Mouse (Mus musculus) stomach, embryonic 15.5 days (tissue): ENCODE results near the gene Adprhl2. TPM values are rescaled to one million over a fixed set of nuclear protein-coding genes. Genes with fewer than 3 reads are reported as not detected.

Experiments used
- polyA plus RNA-seq: library from polyadenylated mRNA; unstranded; fragments of >200 nt; fragmentation: Nextera tagmentation; extraction: Ambion mirVana; gene quantifications from 2 replicates; pipeline ENCODE4 v1.2.1, GENCODE M21; 2015

Adprhl2 gene
- polyA plus RNA-seq, 1 experiment from 2014 or later = 61.2 TPM

Other genes with a start within 250 kb of the Adprhl2 start
- 46.7 and 48.0 TPM in 2 replicates for gene Lsm10, start 225.1 kb downstream of the Adprhl2 start, polyA plus RNA-seq
- gene Stk40, start 217.7 kb downstream of the Adprhl2 start, polyA plus RNA-seq = 28.6 and 29.1 TPM in 2 replicates
- gene Eva1b, start 174.0 kb downstream of the Adprhl2 start, polyA plus RNA-seq = 59.0 and 60.0 TPM in 2 replicates
- 7.4 and 10.3 TPM in 2 replicates for gene Sh3d21, start 158.2 kb downstream of the Adprhl2 start, polyA plus RNA-seq
- gene Thrap3, start 118.9 kb downstream of the Adprhl2 start, polyA plus RNA-seq = 182 and 203 TPM in 2 replicates
- 34.1 and 36.9 TPM in 2 replicates for gene Map7d1, start 65.4 kb downstream of the Adprhl2 start, polyA plus RNA-seq
- gene Trappc3, start 59.4 kb downstream of the Adprhl2 start, polyA plus RNA-seq = 91.7 and 97.1 TPM in 2 replicates
- gene Col8a2, start 34.9 kb downstream of the Adprhl2 start, polyA plus RNA-seq = 13.4 and 14.2 TPM in 2 replicates
- 7.8 and 8.6 TPM in 2 replicates for gene Tekt2, start 4.0 kb upstream of the Adprhl2 start, polyA plus RNA-seq
- 13.9 and 15.2 TPM in 2 replicates for gene Ago3, start 107.9 kb upstream of the Adprhl2 start, polyA plus RNA-seq
- 5.1 and 5.2 TPM in 2 replicates for gene Ago1, start 146.9 kb upstream of the Adprhl2 start, polyA plus RNA-seq
- gene Ago4, start 211.8 kb upstream of the Adprhl2 start, polyA plus RNA-seq = 1.6 and 2.1 TPM in 2 replicates
- 36.1 and 40.0 TPM in 2 replicates for gene Clspn, start 235.2 kb upstream of the Adprhl2 start, polyA plus RNA-seq